Mouse (Mus musculus) thymus, postnatal 10 days (tissue): ENCODE data around the gene Copz2.
"Not testable (repeated sequence)": the region's sequence is repeated elsewhere in the genome, so short reads cannot be mapped to it uniquely, and the experiment has no call there.

ENCODE experiments used
- DNase-seq, 2 experiments: peaks; one replicate each; pipeline ENCODE4 v3.0.0; 2021; ENCODE audit warnings: low spot score in 2 of 2

The Copz2 gene

DNA sequence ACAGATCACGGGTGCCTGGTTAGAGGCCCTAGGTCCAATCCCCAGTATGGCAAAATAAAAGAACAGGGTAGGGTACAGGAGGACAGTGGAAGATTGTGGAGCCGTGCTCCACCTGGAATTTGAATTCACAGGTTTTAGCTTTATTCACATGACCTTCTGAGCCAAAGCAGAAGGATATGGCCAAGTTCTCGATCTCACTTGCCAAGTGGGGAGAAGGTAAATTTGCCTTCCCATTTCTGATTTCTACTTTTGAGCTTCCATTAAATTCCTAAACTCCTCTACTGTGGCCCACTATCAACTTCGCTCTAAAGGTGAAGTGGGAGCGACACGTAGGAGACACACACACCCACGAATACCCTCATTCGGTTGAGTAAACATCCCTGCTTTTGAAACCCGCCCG is 20.8 kb upstream of the Copz2 start:
- DNase-seq = no peak

- DNase-seq = peak; percentile 58 to 66
These were observed 20.3 kb upstream of the Copz2 start for GRCm38 (mm10) chr11:96829403-96829812.

- peak; percentile 93 to 99 for DNase-seq
These were observed 19.7 kb upstream of the Copz2 start, which contains the start of gene Nfe2l1 for GRCm38 (mm10) chr11:96829813-96830538. Nfe2l1 (minus strand) TSS chr11:96829968.

GRCm38 (mm10) chr11:96830539-96831216 is 19.0 kb upstream of the Copz2 start:
- no peak for DNase-seq

DNA sequence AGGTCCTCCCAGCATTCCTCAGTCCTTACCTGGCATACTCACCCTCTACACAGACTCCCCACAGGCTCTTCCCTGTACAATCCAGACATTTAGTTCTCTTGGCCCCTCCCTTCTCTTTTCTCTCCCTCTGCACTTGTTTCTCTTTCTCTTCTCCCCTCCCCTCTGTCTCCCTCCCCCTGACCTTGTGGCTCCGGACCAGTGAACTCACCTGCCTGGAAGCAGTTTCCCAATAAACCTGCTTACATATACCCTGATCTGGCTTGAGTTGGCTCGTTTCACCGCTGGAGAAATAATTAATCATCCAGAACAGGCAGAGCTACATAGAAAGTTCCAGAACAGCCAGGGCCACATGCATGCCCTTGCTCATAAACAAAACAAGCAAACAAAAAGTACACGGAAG is 18.2 kb upstream of the Copz2 start:
- no peak for DNase-seq

DNA sequence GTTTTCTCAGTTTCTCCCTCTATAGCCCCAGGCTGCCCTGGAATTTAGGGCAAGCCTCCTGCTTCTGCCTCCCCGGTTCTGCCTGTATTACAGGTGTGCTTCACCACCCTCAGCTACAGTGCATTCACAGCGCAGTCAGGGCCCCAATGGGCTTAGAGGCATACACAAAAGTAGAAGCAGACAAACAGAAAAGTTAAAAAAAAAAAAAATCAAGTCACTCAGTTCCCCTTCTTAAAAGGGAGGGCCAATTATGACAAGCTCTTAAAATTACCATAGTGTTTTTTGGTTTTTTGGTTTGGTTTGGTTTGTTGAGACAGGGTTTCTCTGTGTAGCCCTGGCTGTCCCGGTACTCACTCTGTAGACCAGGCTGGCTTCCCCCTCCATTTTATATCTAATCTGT is 17.1 kb upstream of the Copz2 start:
- no peak for DNase-seq

- no peak for DNase-seq
These were observed 16.7 kb upstream of the Copz2 start for GRCm38 (mm10) chr11:96832973-96833372.

DNA sequence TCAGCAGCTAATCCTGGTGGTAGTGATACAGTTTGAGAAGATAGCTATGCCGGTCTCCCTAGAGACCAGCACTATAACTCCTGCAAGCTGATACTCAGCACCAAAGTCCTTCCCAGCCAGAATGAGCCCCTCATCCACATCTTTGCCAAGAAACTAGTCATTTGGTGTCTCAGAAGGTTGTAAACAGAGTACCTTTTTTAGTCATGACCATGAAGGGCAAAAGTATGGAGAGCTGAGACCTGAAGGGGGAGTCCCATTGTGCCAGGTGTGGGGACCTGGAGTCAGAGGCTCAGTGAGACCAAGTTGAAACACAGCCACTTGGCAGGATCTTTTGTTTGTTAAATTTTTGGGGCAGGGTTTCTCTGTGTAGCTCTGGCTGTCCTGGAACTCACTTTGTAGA is 15.5 kb upstream of the Copz2 start:
- no peak for DNase-seq

- no peak for DNase-seq
These were observed 12.4 kb upstream of the Copz2 start for GRCm38 (mm10) chr11:96837298-96837697.

DNA sequence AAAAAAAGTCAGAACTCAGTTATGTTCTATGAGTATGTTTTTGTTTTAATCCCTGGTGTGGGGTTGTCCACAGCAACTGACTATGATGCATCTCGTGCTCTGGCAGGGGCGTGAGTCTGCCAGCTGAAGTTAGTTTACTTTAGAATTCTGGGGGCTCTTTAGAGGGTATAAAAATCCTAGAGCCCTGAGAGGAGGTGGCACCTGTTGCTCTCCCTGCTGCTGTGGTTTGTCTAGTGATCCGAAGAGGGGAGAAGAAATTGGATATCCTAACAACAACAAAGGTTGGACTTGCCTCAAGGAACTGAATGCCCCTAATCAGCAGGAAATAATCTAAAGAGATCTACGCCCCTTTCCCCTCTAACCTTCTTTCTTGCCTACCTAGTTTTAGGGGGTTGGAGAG is 11.3 kb upstream of the Copz2 start:
- DNase-seq = no peak

GRCm38 (mm10) chr11:96839428-96839827 is 10.2 kb upstream of the Copz2 start:
- DNase-seq = no peak

DNA sequence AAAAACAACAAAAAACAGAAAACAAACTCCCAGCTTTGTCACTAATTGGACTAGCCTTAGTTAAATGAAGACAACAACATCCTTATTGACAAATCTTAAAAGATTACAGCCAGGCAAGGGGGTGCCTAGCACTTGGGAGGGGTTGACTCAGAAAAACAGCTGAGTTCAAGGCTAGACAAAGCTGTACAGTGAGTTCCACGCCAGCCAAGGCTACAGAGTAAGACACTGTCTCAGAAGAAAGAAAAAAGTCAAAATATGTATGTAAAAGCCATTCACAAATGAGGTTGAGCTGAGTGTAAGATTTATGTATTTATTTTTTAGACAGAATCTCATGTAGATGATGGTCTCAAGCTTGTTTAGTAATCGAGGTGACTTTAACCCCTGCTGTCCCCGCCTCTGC is 9.8 kb upstream of the Copz2 start:
- DNase-seq = no peak

GRCm38 (mm10) chr11:96840290-96840689 is 9.4 kb upstream of the Copz2 start:
- no peak for DNase-seq

- no peak for DNase-seq
These were observed 6.0 kb upstream of the Copz2 start for GRCm38 (mm10) chr11:96843627-96844026.

DNA sequence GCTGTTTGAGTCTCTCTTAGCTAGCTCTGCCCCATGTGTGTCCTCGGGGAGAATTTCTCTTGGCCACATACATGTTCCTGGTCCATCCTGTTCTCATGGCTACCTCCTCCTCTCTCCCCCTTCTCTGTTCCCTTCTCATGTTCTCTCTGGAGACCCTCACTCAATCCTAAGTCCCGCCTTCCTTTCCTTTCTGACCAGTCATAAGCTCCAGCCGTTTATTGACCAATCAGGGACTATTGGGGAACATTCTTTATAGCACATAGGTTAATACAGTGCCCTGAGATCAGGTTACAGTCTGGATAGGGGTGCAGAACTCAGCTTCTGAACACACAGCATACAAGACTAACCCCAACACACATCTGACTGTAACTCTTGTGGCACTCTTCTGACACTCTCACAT is 2.4 kb upstream of the Copz2 start:
- no peak for DNase-seq

- no peak for DNase-seq
These were observed 976 bp upstream of the Copz2 start for GRCm38 (mm10) chr11:96848694-96849093.

DNA sequence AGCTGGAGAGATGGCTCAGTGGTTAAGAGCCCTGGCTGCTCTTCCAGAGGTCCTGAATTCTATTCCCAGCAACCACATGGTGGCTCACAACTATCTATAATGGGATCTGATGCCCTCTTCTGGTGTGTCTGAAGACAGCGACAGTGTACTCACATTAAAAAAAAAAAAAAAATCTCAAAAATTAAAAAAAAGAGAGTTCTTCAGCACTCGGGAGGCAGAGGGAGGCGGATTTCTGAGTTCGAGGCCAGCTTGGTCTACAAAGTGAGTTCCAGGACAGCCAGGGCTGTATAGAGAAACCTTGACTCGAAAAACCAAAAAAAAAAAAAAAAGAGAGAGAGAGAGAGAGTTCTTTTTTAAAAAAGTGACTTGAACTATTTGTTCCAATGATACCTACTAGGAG is 525 bp upstream of the Copz2 start:
- not testable (repeated sequence) for DNase-seq

- DNase-seq = no peak
These were observed 7.8 kb downstream of the Copz2 start for GRCm38 (mm10) chr11:96857446-96857845.

GRCm38 (mm10) chr11:96859635-96860034 is 10.0 kb downstream of the Copz2 start:
- DNase-seq = no peak

GRCm38 (mm10) chr11:96860564-96860963 is 10.9 kb downstream of the Copz2 start:
- DNase-seq = peak; percentile 18 to 68

DNA sequence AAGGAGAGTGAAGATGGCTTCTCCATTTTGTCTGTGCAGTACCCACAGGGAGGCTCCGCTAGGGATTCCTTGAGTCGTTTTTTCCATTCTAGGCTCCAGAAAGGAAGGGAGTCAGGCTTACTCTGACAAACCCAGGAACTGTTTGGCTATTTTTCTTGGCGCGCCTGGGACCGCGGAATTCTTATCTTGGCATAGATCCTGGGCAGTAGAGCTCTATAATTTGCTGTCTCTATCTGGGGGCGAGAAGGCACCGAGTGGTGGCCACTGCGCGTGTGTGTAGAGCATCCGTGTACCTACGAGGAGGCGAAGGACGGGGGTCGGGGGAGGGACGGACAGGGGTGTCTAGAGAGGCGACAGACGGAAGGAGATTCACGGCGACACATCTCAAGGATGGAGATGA is 11.8 kb downstream of the Copz2 start:
- no peak for DNase-seq

DNA sequence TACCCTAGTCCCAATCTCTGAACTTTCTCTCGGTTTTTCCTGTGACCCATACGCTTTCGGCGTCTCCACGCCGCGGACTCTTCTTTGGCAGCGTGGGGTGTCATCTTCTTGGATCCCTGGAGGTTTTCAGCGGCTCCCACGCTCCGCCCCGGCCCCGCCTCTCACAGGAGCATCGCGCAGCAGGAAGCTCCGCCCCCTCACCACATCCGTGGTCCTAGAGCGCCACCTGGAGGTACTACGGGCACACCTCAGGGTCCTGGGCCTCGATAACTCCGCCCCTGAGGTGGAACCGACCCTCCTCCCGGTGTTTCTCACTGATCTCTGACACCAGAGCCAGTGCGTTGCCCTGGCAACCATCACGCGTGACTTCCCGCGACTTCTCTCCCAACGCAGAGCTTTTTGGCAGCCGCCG is 12.2 kb downstream of the Copz2 start:
- peak; percentile 88 to 98 for DNase-seq

DNA sequence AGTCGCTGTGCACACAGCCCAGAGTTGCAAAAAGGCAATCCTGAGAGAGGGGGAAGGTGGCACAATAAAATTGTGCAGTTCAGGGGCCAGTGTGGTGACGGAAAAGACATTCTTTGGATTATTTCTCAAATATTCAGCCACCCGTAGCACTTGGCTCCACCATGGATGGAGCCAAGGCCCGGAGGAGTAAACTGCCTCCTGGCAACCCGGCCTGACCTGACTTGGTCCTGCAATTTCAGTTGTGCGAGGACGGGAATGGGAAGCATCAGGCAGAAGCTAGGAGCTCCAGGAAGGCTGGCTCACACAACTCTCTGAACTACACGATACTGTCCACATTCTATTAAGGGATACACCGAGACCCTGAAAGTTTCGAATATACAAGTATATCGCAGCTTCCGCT is 12.9 kb downstream of the Copz2 start:
- DNase-seq = no peak
